Mouse (Mus musculus) monocyte, adult 5-6 weeks (primary cell): ENCODE results near the gene Trim10. TPM values are rescaled to one million over a fixed set of nuclear protein-coding genes. Genes with fewer than 3 reads are reported as not detected.

Experiments
- ATAC-seq: fragments of 153-309, 156-312 bp; replicated peaks from 2 replicates; pipeline ENCODE4 v1.8.0; 2017; ENCODE audit warnings: mild to moderate bottlenecking; ENCODE audit not compliant: low TSS enrichment, insufficient number of reproducible peaks, severe bottlenecking, poor library complexity, low FRiP score
- total RNA-seq: library from RNA; stranded (forward); fragments of 200-1000, 200-491, 200-594 nt; gene quantifications from 3 replicates; pipeline ENCODE4 v1.2.3, GENCODE M21; 2017

Gene Trim10
- total RNA-seq, 1 experiment from 2014 or later: 16.6 TPM

- ATAC-seq: no peak
These were observed 30.0 kb downstream of the Trim10 start for GRCm38 (mm10) chr17:36899376-36899775.

- ATAC-seq: no peak
These were observed 30.6 kb downstream of the Trim10 start for GRCm38 (mm10) chr17:36900001-36900400.

- ATAC-seq: no peak
These were observed 31.3 kb downstream of the Trim10 start for GRCm38 (mm10) chr17:36900691-36901090.

- no peak for ATAC-seq
These were observed 34.3 kb downstream of the Trim10 start for GRCm38 (mm10) chr17:36903651-36904050.

- no peak for ATAC-seq
These were observed 38.9 kb downstream of the Trim10 start for GRCm38 (mm10) chr17:36908235-36908634.

- no peak for ATAC-seq
These were observed 40.4 kb downstream of the Trim10 start for GRCm38 (mm10) chr17:36909802-36910201.

GRCm38 (mm10) chr17:36912031-36912430 is 42.7 kb downstream of the Trim10 start:
- no peak for ATAC-seq

GRCm38 (mm10) chr17:36914108-36914507 is 44.7 kb downstream of the Trim10 start:
- ATAC-seq: 0 out of 2 replicates have a peak, but pooled peaks have one; percentile 53

GRCm38 (mm10) chr17:36915076-36915475 is 45.7 kb downstream of the Trim10 start:
- ATAC-seq: no peak

GRCm38 (mm10) chr17:36920239-36920638 is 50.9 kb downstream of the Trim10 start:
- no peak for ATAC-seq

- no peak for ATAC-seq
These were observed 53.3 kb downstream of the Trim10 start for GRCm38 (mm10) chr17:36922715-36923114.

GRCm38 (mm10) chr17:36923491-36923890 is 54.1 kb downstream of the Trim10 start:
- ATAC-seq: no peak

Other genes starting within 250 kb of the Trim10 start
- not detected in 3 replicates for gene H2-M9, start 226.9 kb upstream of the Trim10 start, total RNA-seq
- gene H2-M1, start 197.4 kb upstream of the Trim10 start, total RNA-seq: not detected in 3 replicates
- not detected in 3 replicates for gene H2-M10.5, start 96.7 kb upstream of the Trim10 start, total RNA-seq
- gene H2-M10.6, start 57.4 kb upstream of the Trim10 start, total RNA-seq: not detected in 3 replicates
- gene Trim26, start 32.4 kb upstream of the Trim10 start, total RNA-seq: 45.2 to 61.6 TPM (median 45.5 TPM) in 3 replicates
- not detected in 3 replicates for gene Trim15, start 2.4 kb upstream of the Trim10 start, total RNA-seq
- gene Trim40, start 20.5 kb downstream of the Trim10 start, total RNA-seq: not detected in 3 replicates
- gene Trim31, start 28.5 kb downstream of the Trim10 start, total RNA-seq: not detected in 3 replicates
- gene Rnf39, start 73.3 kb downstream of the Trim10 start, total RNA-seq: 2.6 TPM in 1 of 3 replicates, not detected in the others
- 41.5 to 96.1 TPM (median 79.2 TPM) in 3 replicates for gene Ppp1r11, start 82.2 kb downstream of the Trim10 start, total RNA-seq
- 28.2 to 45.0 TPM (median 30.5 TPM) in 3 replicates for gene Znrd1, start 89.0 kb downstream of the Trim10 start, total RNA-seq
- gene Znrd1as, start 89.0 kb downstream of the Trim10 start, total RNA-seq: 1.1 to 4.4 TPM (median 3.4 TPM) in 3 replicates
- gene 2410137M14Rik, start 111.7 kb downstream of the Trim10 start, total RNA-seq: not detected in 3 replicates
- not detected in 3 replicates for gene H2-M5, start 120.0 kb downstream of the Trim10 start, total RNA-seq
- gene Zfp57, start 131.6 kb downstream of the Trim10 start, total RNA-seq: 0.64 to 3.4 TPM in 2 of 3 replicates, not detected in the other
- gene Mog, start 153.8 kb downstream of the Trim10 start, total RNA-seq: not detected in 3 replicates
- gene Gabbr1, start 176.4 kb downstream of the Trim10 start, total RNA-seq: 20.1 to 24.2 TPM (median 24.1 TPM) in 3 replicates
- not detected in 3 replicates for gene Olfr90, start 218.9 kb downstream of the Trim10 start, total RNA-seq
- not detected in 3 replicates for gene Olfr91, start 228.7 kb downstream of the Trim10 start, total RNA-seq